Mouse (Mus musculus) frontal cortex, adult (tissue): ENCODE measurements around the gene Sec22a.

Experiments used
- ATAC-seq: cut with Nextera tagmentation; 2 replicates; pipeline ENCODE4 v1.9.2; 2017; ENCODE audit warnings: mild to moderate bottlenecking, moderate library complexity, mixed read lengths; ENCODE audit not compliant: low TSS enrichment

The Sec22a gene

GRCm38 (mm10) chr16:35310551-35311110 is 53.1 kb downstream of the Sec22a start:
- no peak for ATAC-seq

- no peak for ATAC-seq
These were observed 54.1 kb downstream of the Sec22a start for GRCm38 (mm10) chr16:35309634-35310033.

GRCm38 (mm10) chr16:35308486-35309143 is 55.1 kb downstream of the Sec22a start:
- peak; percentile 24; the same call in 1 of the 2 replicates for ATAC-seq

- ATAC-seq, result no peak
These were observed 55.7 kb downstream of the Sec22a start for GRCm38 (mm10) chr16:35308016-35308415.

GRCm38 (mm10) chr16:35307331-35307730 is 56.4 kb downstream of the Sec22a start:
- no peak for ATAC-seq

- no peak for ATAC-seq
These were observed 57.1 kb downstream of the Sec22a start for GRCm38 (mm10) chr16:35306631-35307030.

GRCm38 (mm10) chr16:35305226-35305625 is 58.5 kb downstream of the Sec22a start:
- no peak for ATAC-seq

- no peak for ATAC-seq
These were observed 59.3 kb downstream of the Sec22a start for GRCm38 (mm10) chr16:35304416-35304815.

GRCm38 (mm10) chr16:35303721-35304120 is 60.0 kb downstream of the Sec22a start:
- no peak for ATAC-seq

- ATAC-seq, result no peak
These were observed 61.1 kb downstream of the Sec22a start for GRCm38 (mm10) chr16:35302441-35303280.

GRCm38 (mm10) chr16:35300156-35300555 is 63.6 kb downstream of the Sec22a start:
- ATAC-seq, result no peak

- no peak for ATAC-seq
These were observed 65.9 kb downstream of the Sec22a start for GRCm38 (mm10) chr16:35297786-35298185.

GRCm38 (mm10) chr16:35287244-35287643 is 76.5 kb downstream of the Sec22a start:
- no peak for ATAC-seq

GRCm38 (mm10) chr16:35285821-35286220 is 77.9 kb downstream of the Sec22a start:
- no peak for ATAC-seq

GRCm38 (mm10) chr16:35282456-35282855 is 81.3 kb downstream of the Sec22a start:
- ATAC-seq, result no peak

GRCm38 (mm10) chr16:35278166-35278565 is 85.6 kb downstream of the Sec22a start:
- no peak for ATAC-seq

GRCm38 (mm10) chr16:35272417-35272816 is 91.3 kb downstream of the Sec22a start:
- no peak for ATAC-seq

- no peak for ATAC-seq
These were observed 92.1 kb downstream of the Sec22a start for GRCm38 (mm10) chr16:35271572-35271971.

- no peak for ATAC-seq
These were observed 92.8 kb downstream of the Sec22a start for GRCm38 (mm10) chr16:35270945-35271344.

- ATAC-seq, result peak; percentile 53
These were observed 93.3 kb downstream of the Sec22a start for GRCm38 (mm10) chr16:35270353-35270934.
